Mouse (Mus musculus) liver, embryonic 14.5 days (tissue): ENCODE measurements at regions not wholly inside any gene's neighbourhood (a gene's known extent, or its start where the extent isn't known, plus 50 kb on each side); places are given as distances from the start of the nearest gene placed in this dataset.

ENCODE experiments used
- CTCF ChIP-seq: IDR thresholded peaks from 2 replicates; pipeline ENCODE4 v1.5.1; 2016; ENCODE audit warnings: antibody characterized with exemption, low read depth, control low read depth
- EP300 ChIP-seq: IDR thresholded peaks from 2 replicates; pipeline ENCODE4 v1.6.1; 2016; ENCODE audit warnings: antibody characterized with exemption, low read depth

GRCm38 (mm10) chr15:56837292-56837691, 640.1 kb downstream of the Slc22a22 start:
- TF ChIP-seq EP300 (no peak), CTCF (no peak)
